Mouse (Mus musculus): Measurements from ENCODE around the gene Etfb. TPM values are rescaled to one million over a fixed set of nuclear protein-coding genes. Genes with fewer than 3 reads are reported as not detected.
"Not testable (repeated sequence)": the region's sequence is repeated elsewhere in the genome, so short reads cannot be mapped to it uniquely, and the experiment has no call there.

The Etfb gene
- polyA plus RNA-seq (2015; fragmentation: Nextera tagmentation; extraction: Ambion mirVana) = 348 and 368 TPM in 2 replicates

DNA sequence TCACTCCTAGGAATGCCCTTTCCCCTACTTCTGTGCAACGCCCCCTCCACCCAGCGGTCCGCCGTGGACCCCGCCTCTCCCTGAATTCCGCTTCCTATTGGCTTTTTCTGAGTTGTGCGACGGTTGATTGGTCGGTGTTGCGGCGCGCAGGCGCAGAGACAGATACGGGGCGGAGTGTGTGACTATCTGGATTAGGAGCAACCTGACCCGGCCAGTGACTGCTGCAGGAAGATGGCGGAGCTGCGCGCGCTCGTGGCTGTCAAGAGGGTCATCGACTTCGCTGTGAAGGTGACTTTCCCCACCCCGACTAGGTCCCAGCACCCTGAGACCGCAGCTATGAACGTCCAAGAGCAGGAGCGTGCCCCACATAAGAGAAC, at the start of gene Etfb, which contains the start of gene Gm45233:
TSS of gene Etfb (plus strand) at position 167 of the 377 bp plus-strand sequence.
TSS of gene Gm45233 (plus strand) at position 212 of the 377 bp plus-strand sequence.
- H3K4me2 ChIP-seq (ENCODE audit: low read depth, low read length) = peak within 1 kb of the TSS; percentile 93
- H3K4me1 ChIP-seq (replicated peaks; ENCODE audit: control insufficient read depth, insufficient read depth, low read length) = peaks cover 22% of the 10 kb centered on the region
- H3K9me3 ChIP-seq (ENCODE audit: control insufficient read depth, low read length) = no peaks in the 10 kb centered on the region
- peak; percentile 97 for ATAC-seq (ENCODE audit: low read depth)
- peak within 1 kb of the TSS; percentile 97 for H3K27ac ChIP-seq (ENCODE audit: low read length)
- H3K36me3 ChIP-seq (ENCODE audit: control insufficient read depth, insufficient read depth, low read length) = no peaks in the 10 kb centered on the region
- H3K9ac ChIP-seq (ENCODE audit: low read length) = peak within 1 kb of the TSS; percentile 78
- H3K27me3 ChIP-seq (ENCODE audit: control insufficient read depth, insufficient read depth, low read depth, low read length) = no peaks in the 10 kb centered on the region
- WGBS = under 1% methylated on average over 27 of the region's 27 CpGs
- H3K4me3 ChIP-seq (ENCODE audit: low read length) = peak within 1 kb of the TSS; percentile 64

DNA sequence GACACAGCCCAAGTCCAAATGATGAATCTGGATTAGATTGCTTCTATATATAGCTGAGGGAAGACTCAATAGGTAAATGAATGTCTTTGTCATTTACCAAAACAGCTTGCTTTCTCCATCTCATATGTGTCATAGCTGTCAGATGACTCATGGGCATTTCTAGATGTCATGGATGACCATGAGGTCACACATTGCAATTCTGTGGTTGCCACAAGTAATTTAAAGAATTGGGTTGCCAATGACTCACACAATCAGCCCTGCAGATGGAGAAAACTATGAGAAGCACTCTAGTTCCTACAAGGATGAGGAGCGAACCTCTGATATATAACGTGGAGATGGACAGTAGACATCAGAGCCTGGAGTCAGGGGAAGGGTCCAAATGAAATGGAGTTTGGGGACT, 44.4 kb upstream of the Etfb start:
- 89% methylated on average over 2 of the region's 2 CpGs for WGBS
- no peak overlapping the region for H3K4me3 ChIP-seq (ENCODE audit: low read length)
- no peaks in the 10 kb centered on the region for H3K4me1 ChIP-seq (replicated peaks; ENCODE audit: control insufficient read depth, insufficient read depth, low read length)
- H3K27me3 ChIP-seq (ENCODE audit: control insufficient read depth, insufficient read depth, low read depth, low read length) = no peaks in the 10 kb centered on the region
- no peaks in the 10 kb centered on the region for H3K9me3 ChIP-seq (ENCODE audit: control insufficient read depth, low read length)
- no peak overlapping the region for H3K9ac ChIP-seq (ENCODE audit: low read length)
- no peaks in the 10 kb centered on the region for H3K36me3 ChIP-seq (ENCODE audit: control insufficient read depth, insufficient read depth, low read length)
- H3K27ac ChIP-seq (ENCODE audit: low read length) = no peak overlapping the region
- H3K4me2 ChIP-seq (ENCODE audit: low read depth, low read length) = no peak overlapping the region
- no peak for ATAC-seq (ENCODE audit: low read depth)

DNA sequence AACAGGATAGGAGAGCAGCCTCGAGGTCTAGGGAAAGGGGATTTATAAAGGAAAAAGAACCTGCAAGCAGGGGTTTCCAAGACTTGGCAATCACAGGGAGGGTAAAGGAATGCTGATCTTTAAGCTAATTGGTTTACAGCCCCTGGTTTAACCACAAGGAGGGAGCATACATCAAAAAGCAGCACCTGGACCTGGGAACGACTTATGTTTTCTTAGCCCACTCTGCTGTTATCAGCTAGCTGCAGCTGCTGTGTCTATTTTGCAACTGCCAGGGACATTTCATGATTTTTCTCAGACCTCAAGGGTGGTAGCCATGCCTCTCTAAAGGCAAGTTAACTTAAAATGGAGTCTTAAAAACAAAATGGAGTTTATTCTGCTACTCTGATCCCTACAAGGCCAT, 41.2 kb upstream of the Etfb start:
- WGBS = 22% methylated on average over 2 of the region's 2 CpGs

DNA sequence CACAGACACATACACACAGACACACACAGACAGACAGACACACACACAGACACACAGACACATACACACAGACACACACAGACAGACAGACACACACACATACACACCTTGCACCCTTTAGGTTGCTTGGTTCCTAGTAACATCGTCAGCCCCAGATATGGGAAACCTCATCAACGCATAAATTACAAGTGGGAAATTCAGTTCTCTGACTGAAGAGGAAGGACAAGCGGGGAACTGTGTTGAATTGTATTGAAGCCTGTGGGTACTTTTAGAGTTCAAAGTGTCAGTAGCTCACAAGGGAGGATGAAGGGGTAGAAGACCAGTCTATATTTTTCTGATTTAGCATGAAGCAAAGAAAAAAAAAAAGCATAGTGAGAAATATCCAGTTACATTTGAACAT, 36.3 kb upstream of the Etfb start:
- Histone ChIP-seq H3K27me3 (ENCODE audit: control insufficient read depth, insufficient read depth, low read depth, low read length) (no peaks in the 10 kb centered on the region), H3K36me3 (ENCODE audit: control insufficient read depth, insufficient read depth, low read length) (no peaks in the 10 kb centered on the region), H3K4me1 (replicated peaks; ENCODE audit: control insufficient read depth, insufficient read depth, low read length) (no peaks in the 10 kb centered on the region), H3K4me3 (ENCODE audit: low read length) (no peak overlapping the region), H3K27ac (ENCODE audit: low read length) (no peak overlapping the region), H3K4me2 (ENCODE audit: low read depth, low read length) (no peak overlapping the region), H3K9ac (ENCODE audit: low read length) (no peak overlapping the region), H3K9me3 (ENCODE audit: control insufficient read depth, low read length) (no peaks in the 10 kb centered on the region)
- 75% methylated on average over 3 of the region's 3 CpGs for WGBS
- no peak for ATAC-seq (ENCODE audit: low read depth)

More for the DNA sequence above, 41.2 kb upstream of the Etfb start:
- Histone ChIP-seq H3K9me3 (ENCODE audit: control insufficient read depth, low read length) (no peaks in the 10 kb centered on the region), H3K9ac (ENCODE audit: low read length) (no peak overlapping the region), H3K4me1 (replicated peaks; ENCODE audit: control insufficient read depth, insufficient read depth, low read length) (no peaks in the 10 kb centered on the region), H3K36me3 (ENCODE audit: control insufficient read depth, insufficient read depth, low read length) (no peaks in the 10 kb centered on the region), H3K4me2 (ENCODE audit: low read depth, low read length) (no peak overlapping the region), H3K27ac (ENCODE audit: low read length) (no peak overlapping the region), H3K4me3 (ENCODE audit: low read length) (no peak overlapping the region), H3K27me3 (ENCODE audit: control insufficient read depth, insufficient read depth, low read depth, low read length) (no peaks in the 10 kb centered on the region)
- ATAC-seq (ENCODE audit: low read depth) = no peak

DNA sequence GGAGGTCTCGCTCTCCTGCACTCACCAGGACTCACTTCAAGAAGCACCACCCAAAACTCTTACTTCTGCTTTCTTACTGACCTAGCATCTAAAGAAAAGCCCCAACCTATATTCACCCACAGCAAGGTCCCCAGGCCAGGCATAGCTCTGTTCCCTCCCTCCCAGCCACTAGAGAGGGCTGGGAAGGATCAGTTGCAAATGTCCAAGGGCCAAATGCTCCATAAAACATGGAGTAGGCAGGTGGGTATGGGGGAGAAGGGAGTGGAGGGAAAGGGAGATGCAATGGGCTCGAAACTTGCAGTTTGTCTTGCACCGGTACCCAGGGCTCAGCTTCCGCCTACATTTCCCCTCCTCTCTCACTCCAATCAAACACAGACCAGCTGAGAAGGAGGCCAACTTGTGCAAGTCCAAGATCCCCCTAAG, 35.7 kb upstream of the Etfb start, which contains the start of gene Siglecg:
TSS of gene Siglecg (plus strand) at position 74 of the 423 bp plus-strand sequence.
- H3K4me1 ChIP-seq (replicated peaks; ENCODE audit: control insufficient read depth, insufficient read depth, low read length) = no peaks in the 10 kb centered on the region
- no peaks in the 10 kb centered on the region for H3K27me3 ChIP-seq (ENCODE audit: control insufficient read depth, insufficient read depth, low read depth, low read length)
- H3K9me3 ChIP-seq (ENCODE audit: control insufficient read depth, low read length) = no peaks in the 10 kb centered on the region
- no peak within 1 kb of the TSS for H3K4me3 ChIP-seq (ENCODE audit: low read length)
- H3K9ac ChIP-seq (ENCODE audit: low read length) = no peak within 1 kb of the TSS
- no peaks in the 10 kb centered on the region for H3K36me3 ChIP-seq (ENCODE audit: control insufficient read depth, insufficient read depth, low read length)
- 51% methylated on average over 4 of the region's 4 CpGs for WGBS
- H3K27ac ChIP-seq (ENCODE audit: low read length) = no peak within 1 kb of the TSS
- H3K4me2 ChIP-seq (ENCODE audit: low read depth, low read length) = no peak within 1 kb of the TSS
- no peak for ATAC-seq (ENCODE audit: low read depth)

DNA sequence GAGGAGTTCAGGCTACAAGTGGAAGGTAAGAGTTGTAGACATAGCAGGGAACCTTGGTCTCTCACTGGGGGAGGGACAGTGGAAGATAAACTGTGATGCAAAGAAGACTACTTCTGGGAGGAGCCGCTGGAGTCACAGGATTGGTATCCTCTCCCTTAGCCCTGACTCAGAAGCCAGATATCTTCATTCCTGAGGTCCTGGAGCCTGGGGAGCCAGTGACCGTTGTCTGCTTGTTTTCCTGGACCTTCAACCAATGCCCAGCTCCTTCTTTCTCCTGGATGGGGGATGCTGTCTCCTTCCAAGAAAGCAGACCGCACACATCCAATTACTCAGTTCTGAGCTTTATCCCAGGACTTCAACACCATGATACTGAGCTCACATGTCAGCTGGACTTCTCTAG, 34.8 kb upstream of the Etfb start:
- no peak overlapping the region for H3K4me3 ChIP-seq (ENCODE audit: low read length)
- H3K36me3 ChIP-seq (ENCODE audit: control insufficient read depth, insufficient read depth, low read length) = no peaks in the 10 kb centered on the region
- H3K27me3 ChIP-seq (ENCODE audit: control insufficient read depth, insufficient read depth, low read depth, low read length) = no peaks in the 10 kb centered on the region
- 70% methylated on average over 3 of the region's 3 CpGs for WGBS
- no peak overlapping the region for H3K9ac ChIP-seq (ENCODE audit: low read length)
- no peak overlapping the region for H3K4me2 ChIP-seq (ENCODE audit: low read depth, low read length)
- H3K4me1 ChIP-seq (replicated peaks; ENCODE audit: control insufficient read depth, insufficient read depth, low read length) = no peaks in the 10 kb centered on the region
- H3K9me3 ChIP-seq (ENCODE audit: control insufficient read depth, low read length) = no peaks in the 10 kb centered on the region
- no peak overlapping the region for H3K27ac ChIP-seq (ENCODE audit: low read length)
- no peak for ATAC-seq (ENCODE audit: low read depth)

DNA sequence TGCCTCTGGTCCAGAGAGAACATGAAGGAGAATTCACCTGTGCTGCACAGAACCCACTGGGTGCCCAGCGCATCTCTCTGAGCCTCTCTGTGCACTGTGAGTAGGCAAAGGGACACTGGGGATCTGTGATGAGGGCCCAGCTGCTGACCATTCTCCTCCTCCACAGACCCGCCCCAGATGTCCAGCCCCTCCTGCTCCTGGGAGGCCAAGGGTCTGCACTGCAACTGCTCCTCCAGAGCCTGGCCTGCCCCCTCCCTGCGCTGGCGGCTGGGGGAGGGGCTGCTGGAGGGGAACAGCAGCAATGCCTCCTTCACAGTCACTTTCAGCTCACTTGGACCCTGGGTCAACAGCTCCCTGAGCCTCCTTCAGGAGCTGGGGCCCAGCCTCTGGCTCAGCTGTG, 32.2 kb upstream of the Etfb start:
- H3K36me3 ChIP-seq (ENCODE audit: control insufficient read depth, insufficient read depth, low read length); H3K27me3 ChIP-seq (ENCODE audit: control insufficient read depth, insufficient read depth, low read depth, low read length); ATAC-seq (ENCODE audit: low read depth); H3K9me3 ChIP-seq (ENCODE audit: control insufficient read depth, low read length); H3K4me2 ChIP-seq (ENCODE audit: low read depth, low read length); H3K4me1 ChIP-seq (replicated peaks; ENCODE audit: control insufficient read depth, insufficient read depth, low read length); H3K4me3 ChIP-seq (ENCODE audit: low read length); H3K9ac ChIP-seq (ENCODE audit: low read length); H3K27ac ChIP-seq (ENCODE audit: low read length): not testable (repeated sequence)
- WGBS = 30% methylated on average over 3 of the region's 4 CpGs

DNA sequence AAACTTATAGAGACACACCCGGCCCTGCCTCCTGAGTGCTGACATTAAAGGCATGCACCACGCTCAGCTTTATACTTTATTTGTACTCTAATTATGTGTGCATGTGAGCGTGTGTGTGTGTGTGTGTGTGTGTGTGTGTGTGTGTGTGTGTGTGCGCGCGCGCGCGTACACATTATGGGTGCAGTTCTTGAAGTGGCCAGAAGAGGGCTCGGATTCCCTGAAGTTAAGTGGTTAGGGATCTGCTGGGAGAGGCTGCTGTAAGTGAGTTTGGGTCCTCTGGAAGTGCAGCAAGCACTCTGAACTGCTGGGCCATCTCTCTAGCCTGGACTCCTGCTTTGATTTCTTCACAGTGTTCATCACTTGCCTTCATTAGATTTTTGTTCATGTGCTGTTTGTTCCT, 26.6 kb upstream of the Etfb start:
- no peak for ATAC-seq (ENCODE audit: low read depth)
- no peaks in the 10 kb centered on the region for H3K36me3 ChIP-seq (ENCODE audit: control insufficient read depth, insufficient read depth, low read length)
- H3K9me3 ChIP-seq (ENCODE audit: control insufficient read depth, low read length) = peaks cover 4% of the 10 kb centered on the region; the same call in 1 of the 2 replicates
- no peak overlapping the region for H3K4me3 ChIP-seq (ENCODE audit: low read length)
- WGBS = 82% methylated on average over 10 of the region's 10 CpGs
- H3K27ac ChIP-seq (ENCODE audit: low read length) = no peak overlapping the region
- H3K4me1 ChIP-seq (replicated peaks; ENCODE audit: control insufficient read depth, insufficient read depth, low read length) = no peaks in the 10 kb centered on the region
- H3K4me2 ChIP-seq (ENCODE audit: low read depth, low read length) = no peak overlapping the region
- no peak overlapping the region for H3K9ac ChIP-seq (ENCODE audit: low read length)
- no peaks in the 10 kb centered on the region for H3K27me3 ChIP-seq (ENCODE audit: control insufficient read depth, insufficient read depth, low read depth, low read length)

DNA sequence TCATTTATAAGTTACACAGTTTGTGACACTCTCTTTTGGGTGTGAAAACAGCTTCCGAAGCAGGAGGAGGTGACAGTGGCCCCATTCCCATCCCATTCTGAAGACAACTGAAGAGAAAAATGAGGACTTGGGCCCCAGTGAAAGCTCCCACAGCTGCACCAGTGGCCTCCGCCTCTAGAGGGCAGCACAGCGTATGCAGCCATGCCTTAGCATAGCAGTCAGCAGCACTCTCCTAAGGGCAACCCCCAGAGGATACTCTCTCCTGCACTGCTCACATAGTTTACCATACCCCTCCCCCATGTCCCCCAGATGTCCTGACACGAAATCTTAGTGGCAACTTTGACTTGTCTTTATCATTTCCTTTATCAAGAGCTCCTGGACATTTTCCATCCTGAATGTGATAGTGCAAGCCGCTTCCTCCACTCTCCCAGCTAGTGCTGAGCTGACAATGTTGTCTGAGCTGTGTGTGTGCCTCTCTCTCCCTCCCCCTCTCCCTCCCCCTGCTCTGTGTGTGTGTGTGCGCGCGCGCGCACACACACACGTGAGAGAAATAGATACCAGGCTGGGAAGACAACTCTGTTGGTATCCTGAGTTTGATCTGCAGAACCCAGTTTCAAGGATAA, 20.8 kb upstream of the Etfb start:
- Histone ChIP-seq H3K4me3 (ENCODE audit: low read length) (no peak overlapping the region), H3K4me2 (ENCODE audit: low read depth, low read length) (no peak overlapping the region; the same call in 1 of the 2 replicates), H3K9ac (ENCODE audit: low read length) (no peak overlapping the region), H3K4me1 (replicated peaks; ENCODE audit: control insufficient read depth, insufficient read depth, low read length) (no peaks in the 10 kb centered on the region), H3K36me3 (ENCODE audit: control insufficient read depth, insufficient read depth, low read length) (no peaks in the 10 kb centered on the region), H3K27me3 (ENCODE audit: control insufficient read depth, insufficient read depth, low read depth, low read length) (no peaks in the 10 kb centered on the region), H3K9me3 (ENCODE audit: control insufficient read depth, low read length) (no peaks in the 10 kb centered on the region), H3K27ac (ENCODE audit: low read length) (no peak overlapping the region)
- ATAC-seq (ENCODE audit: low read depth) = peak; percentile 86
- WGBS = 12% methylated on average over 11 of the region's 11 CpGs
